Mouse (Mus musculus) bone marrow, adult 2 months (tissue): Measurements from ENCODE around the gene Ralbp1. TPM values are rescaled to one million over a fixed set of nuclear protein-coding genes. Genes with fewer than 3 reads are reported as not detected.

Source experiments
- H3K27ac ChIP-seq: fragments of 200-500 bp; 2 replicates; pipeline ENCODE4 v1.5.1; 2012; ENCODE audit warnings: low read depth, mild to moderate bottlenecking, control low read depth, inconsistent platforms, low read length; ENCODE audit not compliant: control insufficient read depth, poor library complexity, insufficient read depth
- H3K4me1 ChIP-seq: fragments of 200-500 bp; 2 replicates; pipeline ENCODE4 v1.6.1; 2011; ENCODE audit warnings: low read length; ENCODE audit not compliant: control insufficient read depth, insufficient read depth
- H3K4me3 ChIP-seq: fragments of 200-500 bp; replicated peaks from 2 replicates; pipeline ENCODE3; 2011; ENCODE audit warnings: mild to moderate bottlenecking, low read depth, low read length, control low read depth; ENCODE audit not compliant: control insufficient read depth
- CTCF ChIP-seq: fragments of 200-500 bp; IDR thresholded peaks from 2 replicates; pipeline ENCODE4 v1.5.1; 2011; ENCODE audit warnings: low read length, control low read depth; ENCODE audit not compliant: control insufficient read depth, insufficient read depth
- POLR2A ChIP-seq: fragments of 200-500 bp; IDR thresholded peaks from 2 replicates; pipeline ENCODE4 v1.6.1; 2011; ENCODE audit warnings: low read depth, mild to moderate bottlenecking, control low read depth, low read length, borderline replicate concordance; ENCODE audit not compliant: control insufficient read depth
- WGBS: fragments of 180-500 bp; shearing (Covaris S2); methylation state at CpG from one replicate; pipeline ENCODE4 v1.1.7; 2018; 5-methylcytosine and 5-hydroxymethylcytosine counted together
- polyA plus RNA-seq: library from polyadenylated mRNA; stranded (reverse); fragments of >200 nt; gene quantifications from 2 replicates; pipeline ENCODE4 v1.2.4, GENCODE M21; 2011; ENCODE audit warnings: low replicate concordance; ENCODE audit not compliant: missing spikeins, insufficient read depth, insufficient read length

Ralbp1 gene
- polyA plus RNA-seq, 1 experiment = 27.0 TPM

DNA sequence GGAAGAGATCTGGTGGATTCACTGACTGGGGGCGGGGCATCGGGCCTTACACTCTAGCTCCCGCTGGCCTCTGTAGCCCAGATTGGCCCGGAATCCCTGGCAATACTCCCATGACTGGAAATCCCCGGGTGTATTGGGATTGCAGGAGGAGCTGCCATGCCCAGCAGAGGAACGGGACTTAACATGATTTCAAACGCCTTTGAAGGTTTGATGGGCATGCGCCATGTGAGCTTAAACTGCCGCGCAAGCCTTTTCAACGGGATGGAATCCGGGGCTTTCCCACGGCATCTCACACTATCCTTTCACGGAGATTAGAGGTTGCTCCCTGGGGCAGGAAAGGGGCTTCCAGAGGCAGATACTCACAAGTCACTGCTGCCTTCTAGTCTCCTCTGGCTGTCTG lies 19.6 kb upstream of the Ralbp1 start:
- Histone ChIP-seq H3K4me1 (no peaks in the 10 kb centered on the region), H3K4me3 (no peak overlapping the region), H3K27ac (no peak overlapping the region)
- TF ChIP-seq CTCF = no peak
- WGBS = 88% methylated on average over 14 of the region's 14 CpGs

DNA sequence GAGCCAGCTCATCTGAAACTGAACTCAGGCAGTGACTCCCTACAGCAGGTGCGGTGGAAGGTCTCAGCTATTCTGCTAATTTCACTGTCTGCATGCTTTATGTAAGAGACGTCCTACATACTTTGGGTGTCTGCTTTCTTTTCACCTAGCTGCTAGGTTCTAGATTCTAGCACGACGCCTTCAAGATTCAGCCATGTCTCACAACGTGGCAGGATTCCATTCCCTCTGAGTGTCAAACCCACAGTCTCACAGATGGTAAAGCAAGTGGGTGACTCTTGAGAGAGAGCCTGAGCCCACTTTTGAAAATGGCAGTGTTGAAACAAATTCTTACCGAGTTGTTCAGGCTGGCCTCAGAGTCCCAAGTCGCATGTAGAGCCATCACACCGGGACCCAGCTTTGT lies 18.2 kb upstream of the Ralbp1 start:
- 95% methylated on average over 8 of the region's 8 CpGs for WGBS
- TF ChIP-seq CTCF (no peak), POLR2A (no peak)
- Histone ChIP-seq H3K27ac (no peak overlapping the region), H3K4me1 (no peaks in the 10 kb centered on the region), H3K4me3 (no peak overlapping the region)

DNA sequence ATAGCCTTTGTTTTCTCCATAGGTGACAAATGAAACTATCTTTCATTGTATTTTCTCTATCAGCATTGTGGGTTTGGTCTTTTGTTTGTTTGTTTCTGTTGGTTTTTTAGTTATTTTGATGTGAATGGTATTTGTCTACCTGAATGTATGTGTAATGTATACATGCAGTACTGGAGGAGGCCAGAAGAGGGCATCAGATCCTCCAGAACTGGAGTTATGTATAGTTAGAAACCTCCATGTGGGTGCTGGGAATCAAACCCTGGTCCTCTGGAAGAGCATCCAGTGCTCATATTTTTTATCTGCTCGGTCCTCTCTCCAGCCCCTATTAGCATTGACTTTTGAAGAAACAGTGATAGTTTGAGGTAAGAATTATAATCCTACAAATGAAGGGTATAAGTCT lies 17.4 kb upstream of the Ralbp1 start:
- no peaks in the 10 kb centered on the region for H3K4me1 ChIP-seq
- H3K27ac ChIP-seq = no peak overlapping the region
- WGBS = 91% methylated on average over 1 of the region's 1 CpGs
- H3K4me3 ChIP-seq = no peak overlapping the region
- no peak for TF ChIP-seq POLR2A
- no peak for TF ChIP-seq CTCF

DNA sequence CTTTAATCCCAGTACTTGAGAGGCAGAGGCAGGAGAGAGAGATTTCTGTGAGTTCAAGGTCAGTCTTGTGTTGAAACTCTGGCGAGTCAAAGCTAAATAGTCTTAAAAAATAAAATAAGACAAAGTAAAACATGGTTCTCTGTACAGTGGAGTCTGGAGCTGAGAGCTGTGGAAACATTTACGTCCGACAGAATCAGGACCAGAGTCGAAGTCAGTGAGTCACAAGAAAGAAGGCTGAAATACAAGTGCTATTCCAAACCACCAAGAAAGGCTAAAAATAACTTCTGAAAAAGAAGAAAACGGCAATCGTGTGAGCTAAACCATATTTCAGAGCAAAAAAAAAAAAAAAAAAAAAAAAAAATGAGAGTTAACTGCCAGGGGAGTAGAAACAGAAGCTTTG lies 16.7 kb upstream of the Ralbp1 start:
- no peak for TF ChIP-seq POLR2A
- TF ChIP-seq CTCF = no peak
- Histone ChIP-seq H3K4me3 (no peak overlapping the region), H3K27ac (no peak overlapping the region), H3K4me1 (no peaks in the 10 kb centered on the region)
- WGBS = 79% methylated on average over 6 of the region's 6 CpGs

DNA sequence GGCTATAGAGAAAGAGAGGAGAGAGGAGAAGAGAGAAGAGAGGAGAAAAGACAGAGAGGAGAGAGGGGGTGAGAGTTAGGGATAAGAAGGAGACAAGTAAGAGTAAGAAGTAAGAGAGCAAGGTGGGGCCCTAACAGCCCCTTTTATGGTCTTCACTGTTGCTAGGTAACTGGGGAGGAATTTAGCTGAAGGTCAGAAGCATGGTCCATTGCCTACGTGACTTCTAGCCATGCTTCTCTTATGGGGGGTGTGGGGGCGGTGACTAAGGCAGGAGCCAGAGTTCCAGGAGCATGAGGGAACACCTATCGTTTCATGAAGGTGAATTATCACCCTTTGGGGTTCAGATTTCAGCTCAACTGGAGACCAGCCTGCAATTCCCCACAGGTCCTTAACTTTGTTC lies 10.4 kb upstream of the Ralbp1 start:
- TF ChIP-seq CTCF (no peak), POLR2A (no peak)
- 89% methylated on average over 3 of the region's 3 CpGs for WGBS
- no peaks in the 10 kb centered on the region for H3K4me1 ChIP-seq
- H3K4me3 ChIP-seq = no peak overlapping the region
- no peak overlapping the region for H3K27ac ChIP-seq

DNA sequence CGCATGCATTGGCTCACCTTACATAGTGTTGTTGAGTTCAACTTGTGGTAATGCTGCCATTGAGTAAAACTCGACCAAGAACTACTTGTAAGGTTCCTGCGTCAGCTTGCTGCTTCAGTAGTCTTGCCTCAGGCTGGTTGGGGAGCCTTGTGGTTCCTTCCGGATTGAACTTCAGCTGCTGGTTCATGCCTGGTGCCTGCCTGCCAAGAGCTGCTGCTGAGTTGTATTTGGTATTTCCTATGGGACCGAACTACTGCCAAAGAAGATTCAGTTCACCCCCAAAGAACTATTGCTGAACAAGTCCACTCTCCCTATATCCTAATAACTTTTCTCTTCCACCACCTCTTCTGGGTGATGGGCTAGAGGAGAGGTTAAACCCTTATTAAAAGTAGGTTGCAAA lies 3.9 kb upstream of the Ralbp1 start:
- TF ChIP-seq POLR2A (no peak), CTCF (no peak)
- H3K4me3 ChIP-seq = no peak overlapping the region
- peaks cover 1% of the 10 kb centered on the region; the same call in 1 of the 2 replicates for H3K4me1 ChIP-seq
- H3K27ac ChIP-seq = no peak overlapping the region
- 82% methylated on average over 5 of the region's 5 CpGs for WGBS

DNA sequence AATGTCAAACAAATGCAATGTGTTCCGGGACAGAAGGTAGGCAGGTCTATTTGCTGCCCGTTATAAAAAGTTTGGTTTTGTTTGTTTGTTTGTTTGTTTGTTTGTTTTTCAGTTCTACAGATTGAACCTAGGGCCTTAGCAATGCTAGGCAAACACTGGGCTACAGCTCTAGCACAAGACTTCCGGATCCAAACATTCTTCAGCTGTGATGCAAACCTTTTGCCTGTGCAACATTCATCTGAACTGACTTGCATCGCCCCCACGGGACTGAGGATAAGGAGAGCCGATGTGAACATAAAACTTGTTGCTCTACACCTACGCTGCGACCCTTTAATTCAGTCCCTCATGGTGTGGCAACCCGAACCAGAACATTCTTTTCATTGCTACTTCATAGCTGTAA lies 973 bp upstream of the Ralbp1 start:
- peak overlapping the region; percentile 50; the same call in 1 of the 2 replicates for H3K27ac ChIP-seq
- peaks cover 3% of the 10 kb centered on the region for H3K4me1 ChIP-seq
- TF ChIP-seq POLR2A = no peak
- TF ChIP-seq CTCF = no peak
- H3K4me3 ChIP-seq = peak overlapping the region; percentile 20
- WGBS = 42% methylated on average over 9 of the region's 9 CpGs

DNA sequence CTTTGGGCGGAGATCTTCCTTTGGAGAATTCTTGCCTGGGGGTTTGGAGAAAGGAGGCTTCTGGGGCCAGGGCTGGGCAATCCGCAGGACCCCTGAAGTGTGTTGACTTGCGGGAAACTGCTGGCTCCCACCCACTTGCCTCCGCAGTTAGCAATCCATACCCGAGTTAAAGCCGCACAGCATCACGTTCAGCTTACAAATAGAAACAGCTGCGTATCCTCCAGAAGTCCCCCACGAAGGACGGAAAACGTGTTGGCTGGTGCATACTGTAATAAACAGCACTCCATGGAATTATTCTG lies 251 bp downstream of the Ralbp1 start:
- Histone ChIP-seq H3K4me1 (peaks cover 3% of the 10 kb centered on the region), H3K4me3 (peak overlapping the region; percentile 87), H3K27ac (peak overlapping the region; percentile 98)
- TF ChIP-seq POLR2A = no peak
- no peak for TF ChIP-seq CTCF
- under 1% methylated on average over 11 of the region's 11 CpGs for WGBS

DNA sequence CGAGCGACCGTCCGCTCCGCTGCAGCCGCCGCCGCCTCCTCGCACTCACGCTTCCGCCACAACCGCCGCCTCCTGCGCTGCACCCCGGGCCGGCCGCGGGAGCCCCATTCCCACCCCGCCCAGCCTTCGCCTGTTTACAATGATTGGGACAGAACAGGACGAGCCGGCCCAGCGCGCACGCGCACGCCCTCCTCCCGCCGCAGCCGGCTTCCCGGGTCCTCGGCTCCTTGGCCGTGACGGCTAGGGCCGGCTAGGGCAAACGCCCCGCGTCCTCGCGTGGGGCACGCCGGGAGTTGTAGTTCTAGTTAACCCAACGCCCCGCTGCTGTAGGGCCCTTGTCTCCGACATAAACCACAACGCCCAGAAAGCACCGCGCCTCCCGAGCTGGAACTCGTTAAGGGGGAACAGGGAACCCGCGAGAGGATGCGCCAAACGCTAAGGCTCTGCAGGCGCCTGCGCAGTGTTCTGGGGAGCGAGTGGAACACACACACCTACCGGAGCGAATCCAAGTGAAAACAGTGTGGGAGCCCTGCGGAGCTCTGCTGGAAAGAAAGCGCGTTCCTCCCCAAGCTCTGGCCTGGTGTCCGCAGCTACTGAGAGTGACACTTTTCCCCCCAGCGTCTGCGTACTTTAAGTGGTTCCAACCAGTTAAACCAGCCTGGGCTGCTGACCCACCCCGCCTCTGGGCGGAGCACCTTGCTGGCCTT lies 754 bp downstream of the Ralbp1 start:
- TF ChIP-seq POLR2A = peak; percentile 89; the same call in 1 of the 2 replicates
- no peak for TF ChIP-seq CTCF
- WGBS = under 1% methylated on average over 67 of the region's 67 CpGs
- H3K4me3 ChIP-seq = peak overlapping the region; percentile 89

More for the DNA sequence above, 754 bp downstream of the Ralbp1 start:
- Histone ChIP-seq H3K4me1 (peaks cover 3% of the 10 kb centered on the region), H3K27ac (peak overlapping the region; percentile 98)
